Mouse (Mus musculus): ENCODE data around the gene Slc10a7. TPM values are rescaled to one million over a fixed set of nuclear protein-coding genes. Genes with fewer than 3 reads are reported as not detected.

Slc10a7 gene
- polyA plus RNA-seq, 1 experiment from 2014 or later = 8.7 TPM

- no peak overlapping the region for H3K4me3 ChIP-seq (ENCODE audit: low read length)
- 0 out of 2 replicates have a peak overlapping the region, but pooled peaks have one; percentile 23 for H3K9ac ChIP-seq (ENCODE audit: low read depth, low read length)
- no peaks in the 10 kb centered on the region for H3K36me3 ChIP-seq (ENCODE audit: control insufficient read depth, insufficient read depth, low read length)
- WGBS = 38% methylated on average over 2 of the region's 2 CpGs
- H3K4me2 ChIP-seq (ENCODE audit: low read length) = no peak overlapping the region
- ATAC-seq = peak; percentile 95
- H3K27ac ChIP-seq (ENCODE audit: low read depth, low read length) = peak overlapping the region; percentile 67
- no peaks in the 10 kb centered on the region for H3K9me3 ChIP-seq (ENCODE audit: control insufficient read depth, low read length)
- 0 out of 2 replicates have a peak, but pooled peaks cover 2% of the 10 kb centered on the region for H3K4me1 ChIP-seq (ENCODE audit: control insufficient read depth, insufficient read depth, low read depth, low read length)
- no peaks in the 10 kb centered on the region for H3K27me3 ChIP-seq (replicated peaks; ENCODE audit: control insufficient read depth, insufficient read depth, low read length)
Measured at GRCm38 (mm10) chr8:78742453-78742852, 233.3 kb downstream of the Slc10a7 start.

- no peaks in the 10 kb centered on the region for H3K4me1 ChIP-seq (ENCODE audit: control insufficient read depth, insufficient read depth, low read depth, low read length)
- H3K4me2 ChIP-seq (ENCODE audit: low read length) = no peak overlapping the region
- no peaks in the 10 kb centered on the region for H3K36me3 ChIP-seq (ENCODE audit: control insufficient read depth, insufficient read depth, low read length)
- H3K27ac ChIP-seq (ENCODE audit: low read depth, low read length) = no peak overlapping the region
- no peaks in the 10 kb centered on the region for H3K9me3 ChIP-seq (ENCODE audit: control insufficient read depth, low read length)
- no peak overlapping the region for H3K9ac ChIP-seq (ENCODE audit: low read depth, low read length)
- H3K4me3 ChIP-seq (ENCODE audit: low read length) = no peak overlapping the region
- H3K27me3 ChIP-seq (replicated peaks; ENCODE audit: control insufficient read depth, insufficient read depth, low read length) = no peaks in the 10 kb centered on the region
- ATAC-seq = no peak
Measured at GRCm38 (mm10) chr8:78747052-78747451, 237.9 kb downstream of the Slc10a7 start.

- ATAC-seq = no peak
- no peak overlapping the region for H3K9ac ChIP-seq (ENCODE audit: low read depth, low read length)
- no peaks in the 10 kb centered on the region for H3K9me3 ChIP-seq (ENCODE audit: control insufficient read depth, low read length)
- no peaks in the 10 kb centered on the region for H3K4me1 ChIP-seq (ENCODE audit: control insufficient read depth, insufficient read depth, low read depth, low read length)
- H3K4me3 ChIP-seq (ENCODE audit: low read length) = no peak overlapping the region
- no peak overlapping the region for H3K4me2 ChIP-seq (ENCODE audit: low read length)
- 79% methylated on average over 4 of the region's 4 CpGs for WGBS
- no peak overlapping the region for H3K27ac ChIP-seq (ENCODE audit: low read depth, low read length)
- no peaks in the 10 kb centered on the region for H3K36me3 ChIP-seq (ENCODE audit: control insufficient read depth, insufficient read depth, low read length)
- H3K27me3 ChIP-seq (replicated peaks; ENCODE audit: control insufficient read depth, insufficient read depth, low read length) = no peaks in the 10 kb centered on the region
Measured at GRCm38 (mm10) chr8:78748701-78749100, 239.6 kb downstream of the Slc10a7 start.

GRCm38 (mm10) chr8:78749861-78750825 lies 241.0 kb downstream of the Slc10a7 start:
- Histone ChIP-seq H3K27ac (ENCODE audit: low read depth, low read length) (no peak overlapping the region), H3K4me1 (ENCODE audit: control insufficient read depth, insufficient read depth, low read depth, low read length) (no peaks in the 10 kb centered on the region), H3K4me3 (ENCODE audit: low read length) (no peak overlapping the region), H3K27me3 (replicated peaks; ENCODE audit: control insufficient read depth, insufficient read depth, low read length) (no peaks in the 10 kb centered on the region), H3K9ac (ENCODE audit: low read depth, low read length) (no peak overlapping the region), H3K36me3 (ENCODE audit: control insufficient read depth, insufficient read depth, low read length) (no peaks in the 10 kb centered on the region), H3K4me2 (ENCODE audit: low read length) (no peak overlapping the region), H3K9me3 (ENCODE audit: control insufficient read depth, low read length) (no peaks in the 10 kb centered on the region)
- WGBS = 88% methylated on average over 8 of the region's 8 CpGs
- ATAC-seq = no peak

GRCm38 (mm10) chr8:78751151-78751550 lies 242.0 kb downstream of the Slc10a7 start:
- no peak overlapping the region for H3K27ac ChIP-seq (ENCODE audit: low read depth, low read length)
- no peaks in the 10 kb centered on the region for H3K4me1 ChIP-seq (ENCODE audit: control insufficient read depth, insufficient read depth, low read depth, low read length)
- H3K4me3 ChIP-seq (ENCODE audit: low read length) = no peak overlapping the region
- ATAC-seq = no peak
- H3K9ac ChIP-seq (ENCODE audit: low read depth, low read length) = no peak overlapping the region
- no peaks in the 10 kb centered on the region for H3K9me3 ChIP-seq (ENCODE audit: control insufficient read depth, low read length)
- WGBS = 89% methylated on average over 6 of the region's 6 CpGs
- no peaks in the 10 kb centered on the region for H3K36me3 ChIP-seq (ENCODE audit: control insufficient read depth, insufficient read depth, low read length)
- H3K27me3 ChIP-seq (replicated peaks; ENCODE audit: control insufficient read depth, insufficient read depth, low read length) = no peaks in the 10 kb centered on the region
- H3K4me2 ChIP-seq (ENCODE audit: low read length) = no peak overlapping the region

- Histone ChIP-seq H3K4me2 (ENCODE audit: low read length) (no peak overlapping the region), H3K9ac (ENCODE audit: low read depth, low read length) (no peak overlapping the region), H3K4me1 (ENCODE audit: control insufficient read depth, insufficient read depth, low read depth, low read length) (no peaks in the 10 kb centered on the region), H3K27me3 (replicated peaks; ENCODE audit: control insufficient read depth, insufficient read depth, low read length) (no peaks in the 10 kb centered on the region), H3K9me3 (ENCODE audit: control insufficient read depth, low read length) (0 out of 2 replicates have a peak, but pooled peaks cover 2% of the 10 kb centered on the region), H3K27ac (ENCODE audit: low read depth, low read length) (no peak overlapping the region), H3K4me3 (ENCODE audit: low read length) (no peak overlapping the region), H3K36me3 (ENCODE audit: control insufficient read depth, insufficient read depth, low read length) (no peaks in the 10 kb centered on the region)
- 80% methylated on average over 4 of the region's 4 CpGs for WGBS
- no peak for ATAC-seq
Measured at GRCm38 (mm10) chr8:78754986-78755385, 245.8 kb downstream of the Slc10a7 start.

GRCm38 (mm10) chr8:78759139-78759538 lies 250.0 kb downstream of the Slc10a7 start:
- no peak overlapping the region for H3K4me3 ChIP-seq (ENCODE audit: low read length)
- 0 out of 2 replicates have a peak, but pooled peaks cover 2% of the 10 kb centered on the region for H3K9me3 ChIP-seq (ENCODE audit: control insufficient read depth, low read length)
- no peak overlapping the region for H3K27ac ChIP-seq (ENCODE audit: low read depth, low read length)
- no peak for ATAC-seq
- H3K4me1 ChIP-seq (ENCODE audit: control insufficient read depth, insufficient read depth, low read depth, low read length) = no peaks in the 10 kb centered on the region
- no peaks in the 10 kb centered on the region for H3K27me3 ChIP-seq (replicated peaks; ENCODE audit: control insufficient read depth, insufficient read depth, low read length)
- H3K4me2 ChIP-seq (ENCODE audit: low read length) = no peak overlapping the region
- H3K9ac ChIP-seq (ENCODE audit: low read depth, low read length) = no peak overlapping the region
- no peaks in the 10 kb centered on the region for H3K36me3 ChIP-seq (ENCODE audit: control insufficient read depth, insufficient read depth, low read length)

- Histone ChIP-seq H3K27me3 (replicated peaks; ENCODE audit: control insufficient read depth, insufficient read depth, low read length) (no peaks in the 10 kb centered on the region), H3K9ac (ENCODE audit: low read depth, low read length) (no peak overlapping the region), H3K27ac (ENCODE audit: low read depth, low read length) (no peak overlapping the region), H3K9me3 (ENCODE audit: control insufficient read depth, low read length) (no peaks in the 10 kb centered on the region), H3K4me1 (ENCODE audit: control insufficient read depth, insufficient read depth, low read depth, low read length) (no peaks in the 10 kb centered on the region), H3K4me3 (ENCODE audit: low read length) (no peak overlapping the region), H3K4me2 (ENCODE audit: low read length) (no peak overlapping the region), H3K36me3 (ENCODE audit: control insufficient read depth, insufficient read depth, low read length) (no peaks in the 10 kb centered on the region)
- ATAC-seq = no peak
Measured at GRCm38 (mm10) chr8:78764976-78765375, 255.8 kb downstream of the Slc10a7 start.

- H3K9me3 ChIP-seq (ENCODE audit: control insufficient read depth, low read length) = no peaks in the 10 kb centered on the region
- H3K36me3 ChIP-seq (ENCODE audit: control insufficient read depth, insufficient read depth, low read length) = no peaks in the 10 kb centered on the region
- no peaks in the 10 kb centered on the region for H3K27me3 ChIP-seq (replicated peaks; ENCODE audit: control insufficient read depth, insufficient read depth, low read length)
- no peak overlapping the region for H3K4me2 ChIP-seq (ENCODE audit: low read length)
- ATAC-seq = no peak
- H3K4me3 ChIP-seq (ENCODE audit: low read length) = no peak overlapping the region
- H3K27ac ChIP-seq (ENCODE audit: low read depth, low read length) = no peak overlapping the region
- H3K9ac ChIP-seq (ENCODE audit: low read depth, low read length) = no peak overlapping the region
- 100% methylated on average over 1 of the region's 1 CpGs for WGBS
- no peaks in the 10 kb centered on the region for H3K4me1 ChIP-seq (ENCODE audit: control insufficient read depth, insufficient read depth, low read depth, low read length)
Measured at GRCm38 (mm10) chr8:78765556-78765955, 256.4 kb downstream of the Slc10a7 start.

Data from hindbrain, embryonic 16.5 days (tissue).